Mouse (Mus musculus): ENCODE data around the gene Dlg5.

DNA sequence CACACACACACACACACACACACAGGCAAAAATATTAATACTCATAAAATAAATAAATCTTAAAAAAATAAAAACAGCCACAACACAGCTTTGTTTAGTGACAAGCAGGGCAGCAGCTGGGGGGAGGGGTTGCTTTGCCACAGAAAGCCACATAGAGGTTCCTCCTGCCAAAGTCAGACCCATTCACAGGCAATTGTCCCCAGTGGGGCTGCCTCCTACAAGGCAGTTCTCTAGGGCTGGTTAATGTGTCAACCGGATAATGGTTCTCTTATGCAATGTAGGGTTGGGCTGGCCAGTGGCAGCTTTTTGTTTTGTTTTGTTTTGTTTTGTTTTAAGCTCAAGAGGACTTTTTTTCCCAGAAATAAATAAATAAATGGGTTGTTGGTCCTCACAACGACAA lies 11.3 kb downstream of the Dlg5 start:
- TF ChIP-seq GATA1 (IDR thresholded peaks at IDR 0.05; ENCODE audit: borderline replicate concordance, low read length): no peak
- no peak for TF ChIP-seq FLI1 (IDR thresholded peaks at IDR 0.05; ENCODE audit: low read length)
